Mouse (Mus musculus): ENCODE data around the gene Olfr130. TPM values are rescaled to one million over a fixed set of nuclear protein-coding genes. Genes with fewer than 3 reads are reported as not detected.

The Olfr130 gene
- not detected for total RNA-seq (2021)
- long read RNA-seq, experiment 1, result 0 reads
- long read RNA-seq, experiment 2, result 0 reads

- intact Hi-C loops (cut with DNase I; ENCODE audit: low total_unique reads), result no loop called here
- DNase-seq, result no peak
Observed at GRCm38 (mm10) chr17:38063621-38064020, at the start of gene Olfr130. Olfr130 (plus strand) TSS chr17:38063921.

GRCm38 (mm10) chr17:38016341-38016740 is 47.4 kb upstream of the Olfr130 start:
- DNase-seq, result no peak
- intact Hi-C loops (cut with DNase I; ENCODE audit: low total_unique reads), result no loop called here

- intact Hi-C loops (cut with DNase I; ENCODE audit: low total_unique reads), result no loop called here
Observed at GRCm38 (mm10) chr17:38026297-38026696, 37.4 kb upstream of the Olfr130 start.

GRCm38 (mm10) chr17:38059979-38060378 is 3.7 kb upstream of the Olfr130 start, which contains the start of gene Olfr129:
Olfr129 (minus strand) TSS chr17:38060079.
- intact Hi-C loops (cut with DNase I; ENCODE audit: low total_unique reads), result no loop called here
- DNase-seq, result no peak

More at GRCm38 (mm10) chr17:38026297-38026696, 37.4 kb upstream of the Olfr130 start:
- DNase-seq, result no peak

GRCm38 (mm10) chr17:38082364-38082763 is 18.6 kb downstream of the Olfr130 start:
- intact Hi-C loops (cut with DNase I; ENCODE audit: low total_unique reads), result no loop called here
- DNase-seq, result no peak

GRCm38 (mm10) chr17:38088593-38088992 is 24.9 kb downstream of the Olfr130 start, which contains the start of gene Olfr131:
Olfr131 (minus strand) TSS chr17:38088693.
- intact Hi-C loops (cut with DNase I; ENCODE audit: low total_unique reads), result no loop called here
- no peak for DNase-seq

Other genes with a start within 250 kb of the Olfr130 start
- not detected for gene Olfr125, start 231.0 kb upstream of the Olfr130 start, total RNA-seq (2021)
- not detected for gene Olfr126, start 216.4 kb upstream of the Olfr130 start, total RNA-seq (2021)
- not detected for gene Olfr127, start 163.5 kb upstream of the Olfr130 start, total RNA-seq (2021)
- gene Olfr128, start 143.4 kb upstream of the Olfr130 start, total RNA-seq (2021), result not detected
- gene Olfr761, start 110.8 kb upstream of the Olfr130 start, total RNA-seq (2021), result not detected
- not detected for gene Olfr129, start 3.8 kb upstream of the Olfr130 start, total RNA-seq (2021)
- gene Olfr131, start 24.8 kb downstream of the Olfr130 start, total RNA-seq (2021), result not detected
- gene Olfr132, start 70.6 kb downstream of the Olfr130 start, total RNA-seq (2021), result not detected
- gene Olfr133, start 81.4 kb downstream of the Olfr130 start, total RNA-seq (2021), result not detected
- not detected for gene Olfr134, start 107.5 kb downstream of the Olfr130 start, total RNA-seq (2021)
- gene Olfr135, start 140.4 kb downstream of the Olfr130 start, total RNA-seq (2021), result not detected
- not detected for gene Olfr138, start 197.1 kb downstream of the Olfr130 start, total RNA-seq (2021)
- not detected for gene Olfr137, start 243.6 kb downstream of the Olfr130 start, total RNA-seq (2021)

All from gastrocnemius, postnatal 14 days (tissue).